Mouse (Mus musculus): ENCODE results near the gene Prr22.

Prr22 gene

DNA sequence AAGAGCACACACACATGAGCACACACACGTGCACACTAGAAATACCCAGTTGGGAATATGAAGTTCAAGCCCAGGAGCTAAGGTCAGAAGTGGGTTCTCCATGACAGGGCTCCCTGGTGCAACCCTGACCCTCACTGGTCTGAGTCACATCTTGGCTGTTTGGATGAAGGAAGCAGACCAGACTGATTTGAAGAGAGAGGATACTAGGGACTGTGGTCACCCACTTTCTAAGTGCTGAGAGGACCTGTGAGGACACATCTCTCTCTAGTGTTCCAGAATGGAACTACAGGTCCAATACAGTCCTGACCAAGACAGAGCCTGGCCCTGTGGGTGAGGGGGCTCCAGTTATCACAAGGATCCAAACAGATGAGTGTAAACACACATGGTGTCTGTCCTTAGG, 35.7 kb downstream of the Prr22 start:
- DNase-seq (ENCODE audit: low read depth, low spot score): no peak

DNA sequence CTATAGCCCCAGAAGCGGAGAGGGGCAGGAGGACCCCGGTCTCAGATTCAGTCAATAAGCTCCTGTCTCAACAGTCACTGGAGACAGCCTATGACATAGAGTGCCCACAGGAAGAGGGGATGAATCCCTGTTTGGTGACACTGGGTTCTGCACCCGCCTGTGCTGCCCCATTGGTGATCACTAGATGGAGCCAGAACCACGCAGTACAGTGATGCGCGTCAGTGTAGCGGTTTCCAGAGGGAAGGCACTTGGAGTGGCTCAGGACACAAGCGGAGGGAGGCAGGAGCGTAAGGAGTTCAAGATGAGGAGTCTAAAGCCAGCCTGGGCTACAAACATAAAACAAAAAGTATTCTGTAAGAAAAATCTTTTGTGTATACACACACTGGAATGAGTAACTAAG, 38.5 kb downstream of the Prr22 start:
- peak; percentile 71 for DNase-seq (ENCODE audit: low read depth, low spot score)

DNA sequence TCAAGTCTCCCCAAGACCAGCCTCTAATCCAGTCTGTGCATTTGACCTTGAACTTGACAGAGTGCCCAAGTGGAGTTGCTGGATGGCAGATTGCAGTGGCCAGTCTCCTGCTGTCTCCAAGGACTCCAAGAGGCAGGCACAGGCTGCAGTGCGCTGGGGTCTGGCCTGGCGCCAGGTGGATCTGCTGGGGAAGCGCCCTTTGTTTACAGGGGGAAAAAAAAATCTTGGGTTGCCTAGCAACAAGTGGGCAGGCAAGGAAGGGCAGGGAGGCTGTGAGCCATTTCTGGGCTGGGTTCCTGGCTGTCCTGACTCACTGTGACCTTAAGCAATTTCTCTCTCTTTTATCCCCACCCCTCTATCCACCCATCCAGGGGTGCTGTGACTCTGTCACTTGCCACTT, 40.2 kb downstream of the Prr22 start:
- peak; percentile 64 for DNase-seq (ENCODE audit: low read depth, low spot score)

DNA sequence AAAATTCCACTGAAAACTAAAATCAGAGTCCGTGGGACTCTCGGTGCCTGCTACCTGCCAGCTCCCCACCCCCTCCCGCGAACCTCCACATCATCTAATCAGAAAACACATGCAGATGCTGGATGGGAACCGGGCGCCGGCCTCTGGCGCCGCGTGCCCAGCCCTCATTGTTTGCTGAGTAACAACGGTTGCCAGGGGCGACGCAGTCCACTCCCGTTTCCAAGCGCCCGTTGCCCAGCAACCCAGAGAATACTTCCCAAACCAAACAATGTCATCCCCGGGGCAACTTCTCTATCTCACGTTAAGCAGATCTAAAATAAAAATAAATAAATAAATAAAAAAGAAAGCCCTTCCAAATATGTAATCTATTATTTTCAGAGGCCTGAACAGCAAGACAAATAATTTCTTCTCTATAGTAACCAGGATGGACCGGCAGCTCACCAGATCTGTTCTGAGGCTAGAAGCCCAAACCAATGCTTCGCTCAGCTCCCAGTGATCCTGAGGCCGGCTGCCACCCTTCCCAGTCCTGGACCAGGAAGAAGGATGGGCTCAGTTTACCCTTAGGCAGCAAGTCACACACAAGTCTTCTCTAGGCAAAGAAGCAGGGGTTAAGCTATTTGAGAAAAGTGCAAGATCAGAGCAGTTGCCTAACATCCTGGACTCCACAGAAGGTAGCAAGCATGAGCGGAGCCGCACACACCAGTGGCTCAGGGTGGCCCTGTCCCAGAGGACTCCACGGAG, 44.4 kb downstream of the Prr22 start:
- peak; percentile 90 for DNase-seq (ENCODE audit: low read depth, low spot score)

DNA sequence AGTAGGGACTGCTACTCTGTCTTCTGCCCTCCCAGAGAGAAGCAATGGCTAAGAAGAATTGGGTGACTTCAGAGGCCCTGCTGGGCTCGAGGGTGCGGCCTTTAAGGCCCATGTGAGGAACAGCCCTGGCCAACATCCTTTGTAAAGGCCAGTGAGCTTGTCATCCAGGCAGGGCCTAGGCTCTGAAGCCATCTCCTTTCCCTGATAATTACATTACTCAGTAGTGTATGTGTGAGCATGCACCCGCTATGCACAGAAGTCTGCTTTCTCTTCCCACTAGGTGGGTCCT, 45.0 kb downstream of the Prr22 start:
- no peak for DNase-seq (ENCODE audit: low read depth, low spot score)

DNA sequence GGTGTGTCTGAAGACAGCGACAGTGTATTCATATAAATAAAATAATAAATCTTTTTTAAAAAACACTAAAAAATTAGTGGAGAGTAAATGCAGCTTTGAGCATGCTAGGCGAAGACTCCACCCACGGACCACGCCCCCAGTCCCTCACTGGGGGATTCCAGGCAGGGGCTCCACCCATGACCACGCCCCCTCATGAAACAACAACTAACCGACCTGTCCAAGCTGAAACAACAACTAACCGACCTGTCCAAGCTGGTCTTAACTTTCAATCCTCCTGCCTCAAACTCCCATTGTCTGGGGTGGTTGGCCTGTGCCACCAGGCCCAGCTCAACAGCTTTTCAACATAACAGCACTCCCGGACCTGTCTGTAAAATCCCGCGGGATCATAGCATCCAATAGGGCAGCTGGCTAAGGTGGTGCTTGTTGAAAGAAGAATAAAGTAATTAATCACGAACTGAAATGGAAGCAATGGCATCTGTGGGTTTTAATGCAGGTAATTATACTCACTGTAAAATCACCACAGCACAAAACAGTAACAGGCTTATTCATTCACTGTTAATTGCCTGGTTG, 48.1 kb downstream of the Prr22 start:
- DNase-seq (ENCODE audit: low read depth, low spot score): no peak

DNA sequence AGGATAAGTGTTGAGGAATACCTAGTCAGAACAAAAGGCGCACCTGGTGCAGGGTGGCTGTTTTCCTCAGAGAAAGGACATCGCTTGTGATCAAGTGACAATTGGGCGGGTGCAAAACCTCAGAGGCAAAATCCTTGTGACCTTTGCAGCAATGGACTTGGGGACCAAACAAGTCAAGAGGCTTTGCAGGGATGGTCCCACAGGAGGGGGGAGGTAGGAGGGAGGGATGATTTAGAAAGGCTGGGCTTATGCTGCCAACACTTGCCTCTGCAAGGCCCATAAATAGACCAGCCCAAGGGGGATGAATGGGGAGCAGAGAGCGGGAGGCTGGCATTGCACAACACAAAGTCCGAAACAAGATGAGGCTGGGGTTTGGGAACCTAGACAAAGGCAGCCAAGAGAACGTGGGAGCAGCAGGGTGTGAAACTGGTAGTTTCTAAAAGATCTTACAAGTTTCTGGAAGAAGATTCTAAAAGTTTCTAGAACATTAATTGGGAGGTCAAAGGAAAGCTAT, 49.0 kb downstream of the Prr22 start:
- DNase-seq (ENCODE audit: low read depth, low spot score): no peak

DNA sequence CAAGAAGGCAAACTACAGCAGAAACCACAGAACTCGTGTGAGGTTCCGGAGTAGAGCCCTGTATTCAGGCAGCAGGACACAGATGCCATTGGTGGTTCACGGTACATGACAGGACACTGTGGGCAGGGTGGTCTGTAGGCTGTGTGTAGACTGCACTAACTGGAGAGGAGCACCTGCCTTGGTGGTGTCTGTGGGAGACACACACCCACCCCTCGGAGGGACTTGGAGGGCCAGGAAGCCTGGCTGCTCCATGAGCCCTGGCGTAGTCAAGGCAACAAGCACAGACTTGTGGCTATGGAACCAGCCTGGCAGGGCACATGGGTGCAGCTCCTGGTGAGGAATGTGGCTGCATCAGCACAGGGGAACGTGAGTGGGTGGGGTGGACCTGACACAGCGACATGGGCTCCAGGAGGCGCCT, 49.7 kb downstream of the Prr22 start:
- no peak for DNase-seq (ENCODE audit: low read depth, low spot score)
